Mouse (Mus musculus) cerebellum, adult 2 months (tissue): Measurements from ENCODE around the gene Fam13c.

Source experiments
- CTCF ChIP-seq: fragments of 200-500 bp; IDR thresholded peaks from 2 replicates; pipeline ENCODE4 v1.5.1; 2011; ENCODE audit warnings: low read depth, mild to moderate bottlenecking, control low read depth, low read length, moderate library complexity, borderline replicate concordance; ENCODE audit not compliant: insufficient read depth
- POLR2A ChIP-seq: fragments of 200-500 bp; IDR thresholded peaks from 2 replicates; pipeline ENCODE4 v1.6.1; 2011; ENCODE audit warnings: low read length, control low read depth, borderline replicate concordance; ENCODE audit not compliant: insufficient read depth

DNA sequence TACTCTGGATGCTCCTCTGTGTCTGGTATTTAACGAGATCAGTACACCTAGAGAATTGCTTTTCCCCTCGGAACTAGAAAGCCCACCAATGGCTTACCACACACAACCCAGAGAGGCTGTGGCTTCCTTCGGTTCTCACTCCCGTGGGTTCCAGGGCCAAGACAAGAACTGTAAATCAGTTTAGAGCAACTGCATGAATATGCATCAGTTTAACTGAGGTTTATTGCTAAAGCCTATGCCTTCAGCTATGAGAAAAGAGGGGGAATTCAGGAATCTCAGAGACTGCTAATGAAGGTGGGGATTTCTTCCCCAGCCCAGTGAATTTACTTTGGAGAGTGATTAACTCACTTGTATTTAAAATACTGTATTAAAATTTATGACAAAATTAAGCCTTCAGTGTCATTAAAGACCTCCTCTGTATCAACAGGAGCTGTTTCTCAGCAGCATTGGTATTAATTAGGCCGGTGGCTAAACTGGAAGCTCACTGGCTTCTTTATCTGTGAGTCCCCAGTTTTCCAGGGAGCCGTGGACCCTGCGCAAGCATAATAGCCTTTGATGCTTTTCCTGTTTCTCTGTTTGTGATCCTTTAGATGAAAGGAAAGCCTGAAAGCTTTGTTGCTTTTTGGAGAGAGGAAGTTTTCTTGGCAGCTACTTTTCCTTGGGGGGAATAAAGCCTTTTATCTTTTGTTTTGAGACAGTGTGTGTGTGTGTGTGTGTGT lies 44.4 kb downstream of the Fam13c start:
- TF ChIP-seq CTCF (no peak), POLR2A (no peak)
